Mouse (Mus musculus): ENCODE measurements around the gene Hfe. TPM values are rescaled to one million over a fixed set of nuclear protein-coding genes. Genes with fewer than 3 reads are reported as not detected.
A peak's percentile ranks its signal among the peaks of the same experiment; 100 is the strongest.
"Not testable (repeated sequence)": the region's sequence is repeated elsewhere in the genome, so short reads cannot be mapped to it uniquely, and the experiment has no call there.

Gene Hfe
- polyA plus RNA-seq, 1 experiment from 2014 or later = 7.9 TPM

GRCm38 (mm10) chr13:23693856-23694440 lies 16.7 kb downstream of the Hfe start:
- Histone ChIP-seq H3K9ac (no peak overlapping the region), H3K4me2 (no peak overlapping the region), H3K27ac (no peak overlapping the region), H3K4me3 (replicated peaks) (no peak overlapping the region), H3K27me3 (replicated peaks) (no peaks in the 10 kb centered on the region), H3K36me3 (no peaks in the 10 kb centered on the region), H3K9me3 (no peaks in the 10 kb centered on the region), H3K4me1 (no peaks in the 10 kb centered on the region)
- no peak for ATAC-seq (ENCODE audit: insufficient read depth, low FRiP score, low read depth)
- WGBS = 75% methylated on average over 6 of the region's 6 CpGs

GRCm38 (mm10) chr13:23689459-23689858 lies 21.2 kb downstream of the Hfe start:
- Histone ChIP-seq H3K4me3 (replicated peaks) (no peak overlapping the region), H3K4me1 (no peaks in the 10 kb centered on the region), H3K9ac (no peak overlapping the region), H3K36me3 (no peaks in the 10 kb centered on the region), H3K9me3 (no peaks in the 10 kb centered on the region), H3K4me2 (no peak overlapping the region), H3K27ac (no peak overlapping the region), H3K27me3 (replicated peaks) (no peaks in the 10 kb centered on the region)
- ATAC-seq (ENCODE audit: insufficient read depth, low FRiP score, low read depth) = no peak
- WGBS = 69% methylated on average over 2 of the region's 2 CpGs

GRCm38 (mm10) chr13:23688956-23689355 lies 21.7 kb downstream of the Hfe start:
- no peak for ATAC-seq (ENCODE audit: insufficient read depth, low FRiP score, low read depth)
- H3K9me3 ChIP-seq = no peaks in the 10 kb centered on the region
- no peaks in the 10 kb centered on the region for H3K4me1 ChIP-seq
- no peak overlapping the region for H3K4me3 ChIP-seq (replicated peaks)
- H3K36me3 ChIP-seq = no peaks in the 10 kb centered on the region
- no peak overlapping the region for H3K4me2 ChIP-seq
- no peaks in the 10 kb centered on the region for H3K27me3 ChIP-seq (replicated peaks)
- no peak overlapping the region for H3K9ac ChIP-seq
- 89% methylated on average over 2 of the region's 2 CpGs for WGBS
- no peak overlapping the region for H3K27ac ChIP-seq

GRCm38 (mm10) chr13:23687907-23688306 lies 22.7 kb downstream of the Hfe start:
- Histone ChIP-seq H3K4me3 (replicated peaks) (no peak overlapping the region), H3K9me3 (no peaks in the 10 kb centered on the region), H3K27ac (no peak overlapping the region), H3K4me1 (peaks cover 2% of the 10 kb centered on the region; the same call in 1 of the 2 replicates), H3K27me3 (replicated peaks) (no peaks in the 10 kb centered on the region), H3K9ac (no peak overlapping the region), H3K4me2 (no peak overlapping the region), H3K36me3 (no peaks in the 10 kb centered on the region)
- WGBS = 80% methylated on average over 7 of the region's 7 CpGs
- ATAC-seq (ENCODE audit: insufficient read depth, low FRiP score, low read depth) = no peak

GRCm38 (mm10) chr13:23687181-23687580 lies 23.5 kb downstream of the Hfe start:
- Histone ChIP-seq H3K27me3 (replicated peaks) (no peaks in the 10 kb centered on the region), H3K36me3 (no peaks in the 10 kb centered on the region), H3K9me3 (no peaks in the 10 kb centered on the region), H3K27ac (no peak overlapping the region), H3K4me1 (peaks cover 6% of the 10 kb centered on the region), H3K4me2 (no peak overlapping the region; the same call in 1 of the 2 replicates), H3K4me3 (replicated peaks) (no peak overlapping the region), H3K9ac (no peak overlapping the region)
- ATAC-seq (ENCODE audit: insufficient read depth, low FRiP score, low read depth) = no peak
- WGBS = 62% methylated on average over 4 of the region's 4 CpGs

GRCm38 (mm10) chr13:23685966-23686365 lies 24.7 kb downstream of the Hfe start:
- ATAC-seq (ENCODE audit: insufficient read depth, low FRiP score, low read depth) = no peak
- no peaks in the 10 kb centered on the region for H3K27me3 ChIP-seq (replicated peaks)
- H3K9me3 ChIP-seq = no peaks in the 10 kb centered on the region
- no peaks in the 10 kb centered on the region for H3K36me3 ChIP-seq
- peak overlapping the region; percentile 59 for H3K4me2 ChIP-seq
- H3K4me3 ChIP-seq (replicated peaks) = peak overlapping the region; percentile 46
- H3K4me1 ChIP-seq = peaks cover 6% of the 10 kb centered on the region
- H3K27ac ChIP-seq = peak overlapping the region; percentile 97
- no peak overlapping the region for H3K9ac ChIP-seq
- WGBS = 22% methylated on average over 4 of the region's 4 CpGs

- Histone ChIP-seq H3K4me3 (replicated peaks) (peak overlapping the region; percentile 46), H3K9me3 (no peaks in the 10 kb centered on the region), H3K4me2 (peak overlapping the region; percentile 59), H3K36me3 (no peaks in the 10 kb centered on the region), H3K27ac (peak overlapping the region; percentile 97), H3K27me3 (replicated peaks) (no peaks in the 10 kb centered on the region), H3K4me1 (peaks cover 6% of the 10 kb centered on the region), H3K9ac (peak overlapping the region; percentile 44)
- ATAC-seq (ENCODE audit: insufficient read depth, low FRiP score, low read depth) = no peak
- whole genome bisulfite sequencing = 2% methylated on average over 15 of the region's 15 CpGs
These were observed 25.4 kb downstream of the Hfe start for GRCm38 (mm10) chr13:23685121-23685861.

GRCm38 (mm10) chr13:23684295-23684945 lies 26.2 kb downstream of the Hfe start:
- WGBS = under 1% methylated on average over 21 of the region's 37 CpGs

GRCm38 (mm10) chr13:23683755-23684281 lies 26.8 kb downstream of the Hfe start, which contains the start of the genes Hist1h2ac and Hist1h2bc:
Gene Hist1h2ac (minus strand): TSS chr13:23683948.
Gene Hist1h2bc (plus strand): TSS chr13:23684199.
- Histone ChIP-seq H3K4me1 (peaks cover 6% of the 10 kb centered on the region), H3K36me3 (no peaks in the 10 kb centered on the region), H3K27ac (peak within 1 kb of the TSS; percentile 97), H3K4me2 (peak within 1 kb of the TSS; percentile 59), H3K9me3 (no peaks in the 10 kb centered on the region), H3K9ac (peak within 1 kb of the TSS; percentile 44; the same call in 1 of the 2 replicates), H3K4me3 (replicated peaks) (peak within 1 kb of the TSS; percentile 46), H3K27me3 (replicated peaks) (no peaks in the 10 kb centered on the region)
- under 1% methylated on average over 32 of the region's 32 CpGs for WGBS
- ATAC-seq (ENCODE audit: insufficient read depth, low FRiP score, low read depth) = peak; percentile 97

More at GRCm38 (mm10) chr13:23684295-23684945, 26.2 kb downstream of the Hfe start:
- Histone ChIP-seq H3K9ac (peak overlapping the region; percentile 44; the same call in 1 of the 2 replicates), H3K27ac (peak overlapping the region; percentile 97), H3K4me2 (peak overlapping the region; percentile 59), H3K4me3 (replicated peaks) (peak overlapping the region; percentile 46)
- H3K4me1 ChIP-seq; H3K9me3 ChIP-seq; H3K36me3 ChIP-seq; H3K27me3 ChIP-seq (replicated peaks): not testable (repeated sequence)
- peak; percentile 2; the same call in 1 of the 2 replicates for ATAC-seq (ENCODE audit: insufficient read depth, low FRiP score, low read depth)

GRCm38 (mm10) chr13:23682947-23683754 lies 27.5 kb downstream of the Hfe start:
- Histone ChIP-seq H3K4me2 (peak overlapping the region; percentile 52), H3K4me3 (replicated peaks) (peak overlapping the region; percentile 41), H3K27ac (peak overlapping the region; percentile 94), H3K9ac (peak overlapping the region; percentile 29; the same call in 1 of the 2 replicates)
- H3K27me3 ChIP-seq (replicated peaks); H3K36me3 ChIP-seq; H3K4me1 ChIP-seq; ATAC-seq (ENCODE audit: insufficient read depth, low FRiP score, low read depth); H3K9me3 ChIP-seq: not testable (repeated sequence)
- WGBS = 7% methylated on average over 15 of the region's 30 CpGs

- ATAC-seq (ENCODE audit: insufficient read depth, low FRiP score, low read depth) = no peak
- Histone ChIP-seq H3K9me3 (no peaks in the 10 kb centered on the region), H3K4me3 (replicated peaks) (peak overlapping the region; percentile 41), H3K9ac (no peak overlapping the region), H3K36me3 (no peaks in the 10 kb centered on the region), H3K27ac (peak overlapping the region; percentile 94), H3K27me3 (replicated peaks) (no peaks in the 10 kb centered on the region), H3K4me2 (peak overlapping the region; percentile 52), H3K4me1 (peaks cover 6% of the 10 kb centered on the region)
- 36% methylated on average over 1 of the region's 1 CpGs for WGBS
These were observed 28.1 kb downstream of the Hfe start for GRCm38 (mm10) chr13:23682623-23682946.

All from stomach, embryonic 15.5 days (tissue).